Mouse (Mus musculus) embryonic facial prominence, embryonic 13.5 days (tissue): Measurements from ENCODE around the gene Rnf130. TPM values are rescaled to one million over a fixed set of nuclear protein-coding genes. Genes with fewer than 3 reads are reported as not detected.

Experiments
- ATAC-seq: fragments of 200-750 bp; cut with Nextera tagmentation; 2 replicates; pipeline ENCODE4 v1.8.0; 2017; ENCODE audit warnings: low read depth; ENCODE audit not compliant: insufficient number of reproducible peaks, insufficient read depth, low FRiP score, low TSS enrichment
- H3K27ac ChIP-seq: fragments of 300-500 bp; sonication (generic); 2 replicates; pipeline ENCODE4 v1.5.1; 2015; ENCODE audit warnings: moderate library complexity, mild to moderate bottlenecking, inconsistent platforms
- H3K27me3 ChIP-seq: fragments of 300-500 bp; sonication (generic); 2 replicates; pipeline ENCODE4 v1.6.1; 2015; ENCODE audit warnings: mild to moderate bottlenecking, inconsistent platforms
- H3K36me3 ChIP-seq: fragments of 300-500 bp; sonication (generic); 2 replicates; pipeline ENCODE4 v1.6.1; 2015; ENCODE audit warnings: mild to moderate bottlenecking, inconsistent platforms
- H3K4me1 ChIP-seq: fragments of 300-500 bp; sonication (generic); 2 replicates; pipeline ENCODE4 v1.6.1; 2015; ENCODE audit warnings: inconsistent platforms
- H3K4me2 ChIP-seq: fragments of 300-500 bp; sonication (generic); 2 replicates; pipeline ENCODE4 v1.6.1; 2015; ENCODE audit warnings: moderate library complexity, mild to moderate bottlenecking, inconsistent platforms
- H3K4me3 ChIP-seq: fragments of 300-500 bp; sonication (generic); 2 replicates; pipeline ENCODE4 v1.5.1; 2015; ENCODE audit warnings: mild to moderate bottlenecking, inconsistent platforms
- H3K9ac ChIP-seq: fragments of 300-500 bp; sonication (generic); 2 replicates; pipeline ENCODE4 v1.6.1; 2015; ENCODE audit warnings: mild to moderate bottlenecking, inconsistent platforms
- H3K9me3 ChIP-seq: fragments of 300-500 bp; sonication (generic); 2 replicates; pipeline ENCODE4 v1.6.1; 2016; ENCODE audit warnings: inconsistent platforms
- WGBS: fragments of 180-500 bp; shearing (Covaris S2); methylation state at CpG from one replicate; pipeline ENCODE4 v1.1.7; 2015; ENCODE audit warnings: mixed read lengths; 5-methylcytosine and 5-hydroxymethylcytosine counted together
- polyA plus RNA-seq: library from polyadenylated mRNA; unstranded; fragments of >200 nt; fragmentation: Nextera tagmentation; extraction: Ambion mirVana; gene quantifications from 2 replicates; pipeline ENCODE4 v1.2.1, GENCODE M21; 2015

Rnf130 gene
- polyA plus RNA-seq, 1 experiment from 2014 or later, result 75.4 TPM

GRCm38 (mm10) chr11:50048115-50048514 is 23.0 kb downstream of the Rnf130 start:
- no peak overlapping the region for H3K27ac ChIP-seq
- no peak overlapping the region for H3K9ac ChIP-seq
- 81% methylated on average over 6 of the region's 6 CpGs for WGBS

GRCm38 (mm10) chr11:50050392-50050791 is 25.2 kb downstream of the Rnf130 start:
- Histone ChIP-seq H3K4me3 (no peak overlapping the region), H3K9me3 (no peaks in the 10 kb centered on the region)
- 70% methylated on average over 6 of the region's 6 CpGs for WGBS

More at GRCm38 (mm10) chr11:50048115-50048514, 23.0 kb downstream of the Rnf130 start:
- Histone ChIP-seq H3K4me3 (no peak overlapping the region), H3K4me2 (no peak overlapping the region), H3K9me3 (no peaks in the 10 kb centered on the region), H3K36me3 (no peaks in the 10 kb centered on the region), H3K27me3 (no peaks in the 10 kb centered on the region), H3K4me1 (peaks cover 4% of the 10 kb centered on the region; the same call in 1 of the 2 replicates)
- no peak for ATAC-seq

GRCm38 (mm10) chr11:50057713-50058112 is 32.6 kb downstream of the Rnf130 start:
- peaks cover 17% of the 10 kb centered on the region for H3K36me3 ChIP-seq
- H3K9ac ChIP-seq, result no peak overlapping the region
- no peaks in the 10 kb centered on the region for H3K4me1 ChIP-seq
- 64% methylated on average over 2 of the region's 2 CpGs for WGBS
- H3K4me3 ChIP-seq, result no peak overlapping the region
- no peaks in the 10 kb centered on the region for H3K9me3 ChIP-seq
- H3K27me3 ChIP-seq, result no peaks in the 10 kb centered on the region
- H3K4me2 ChIP-seq, result no peak overlapping the region
- no peak for ATAC-seq
- H3K27ac ChIP-seq, result no peak overlapping the region

More at GRCm38 (mm10) chr11:50050392-50050791, 25.2 kb downstream of the Rnf130 start:
- no peak overlapping the region for H3K9ac ChIP-seq
- no peak overlapping the region for H3K27ac ChIP-seq
- H3K27me3 ChIP-seq, result no peaks in the 10 kb centered on the region
- peaks cover 4% of the 10 kb centered on the region; the same call in 1 of the 2 replicates for H3K4me1 ChIP-seq
- ATAC-seq, result no peak
- peaks cover 4% of the 10 kb centered on the region; the same call in 1 of the 2 replicates for H3K36me3 ChIP-seq
- H3K4me2 ChIP-seq, result no peak overlapping the region

- peaks cover 17% of the 10 kb centered on the region for H3K36me3 ChIP-seq
- ATAC-seq, result no peak
- whole genome bisulfite sequencing, result 90% methylated on average over 6 of the region's 6 CpGs
- H3K4me3 ChIP-seq, result no peak overlapping the region
- H3K4me2 ChIP-seq, result no peak overlapping the region
- H3K9me3 ChIP-seq, result no peaks in the 10 kb centered on the region
- H3K27me3 ChIP-seq, result no peaks in the 10 kb centered on the region
- no peak overlapping the region for H3K9ac ChIP-seq
- H3K27ac ChIP-seq, result no peak overlapping the region
- H3K4me1 ChIP-seq, result no peaks in the 10 kb centered on the region
Observed at GRCm38 (mm10) chr11:50058277-50058676, 33.1 kb downstream of the Rnf130 start.

GRCm38 (mm10) chr11:50059045-50059444 is 33.9 kb downstream of the Rnf130 start:
- WGBS, result 94% methylated on average over 6 of the region's 6 CpGs
- Histone ChIP-seq H3K27ac (no peak overlapping the region), H3K27me3 (no peaks in the 10 kb centered on the region), H3K9me3 (no peaks in the 10 kb centered on the region), H3K4me2 (no peak overlapping the region), H3K4me1 (no peaks in the 10 kb centered on the region), H3K4me3 (no peak overlapping the region), H3K9ac (no peak overlapping the region), H3K36me3 (peaks cover 15% of the 10 kb centered on the region)
- ATAC-seq, result no peak

- Histone ChIP-seq H3K9me3 (no peaks in the 10 kb centered on the region), H3K36me3 (peaks cover 22% of the 10 kb centered on the region; the same call in 1 of the 2 replicates), H3K4me1 (no peaks in the 10 kb centered on the region), H3K9ac (no peak overlapping the region), H3K27ac (no peak overlapping the region), H3K27me3 (no peaks in the 10 kb centered on the region), H3K4me3 (no peak overlapping the region), H3K4me2 (no peak overlapping the region)
- 72% methylated on average over 7 of the region's 7 CpGs for WGBS
- no peak for ATAC-seq
Observed at GRCm38 (mm10) chr11:50062116-50062515, 37.0 kb downstream of the Rnf130 start.

- H3K36me3 ChIP-seq, result peaks cover 14% of the 10 kb centered on the region; the same call in 1 of the 2 replicates
- ATAC-seq, result no peak
- no peaks in the 10 kb centered on the region for H3K4me1 ChIP-seq
- no peaks in the 10 kb centered on the region for H3K27me3 ChIP-seq
- H3K27ac ChIP-seq, result no peak overlapping the region
- H3K9me3 ChIP-seq, result no peaks in the 10 kb centered on the region
- H3K4me2 ChIP-seq, result no peak overlapping the region
- no peak overlapping the region for H3K4me3 ChIP-seq
- WGBS, result 81% methylated on average over 2 of the region's 2 CpGs
- no peak overlapping the region for H3K9ac ChIP-seq
Observed at GRCm38 (mm10) chr11:50066088-50066487, 40.9 kb downstream of the Rnf130 start.

- no peaks in the 10 kb centered on the region for H3K4me1 ChIP-seq
- peaks cover 14% of the 10 kb centered on the region for H3K36me3 ChIP-seq
- H3K4me2 ChIP-seq, result no peak overlapping the region
- ATAC-seq, result no peak
- H3K9me3 ChIP-seq, result no peaks in the 10 kb centered on the region
- no peak overlapping the region for H3K27ac ChIP-seq
- 90% methylated on average over 10 of the region's 10 CpGs for WGBS
- H3K4me3 ChIP-seq, result no peak overlapping the region
- no peaks in the 10 kb centered on the region for H3K27me3 ChIP-seq
- H3K9ac ChIP-seq, result no peak overlapping the region
Observed at GRCm38 (mm10) chr11:50073830-50074229, 48.7 kb downstream of the Rnf130 start.

- Histone ChIP-seq H3K9me3 (no peaks in the 10 kb centered on the region), H3K36me3 (peaks cover 8% of the 10 kb centered on the region), H3K4me3 (no peak overlapping the region), H3K27ac (no peak overlapping the region), H3K9ac (no peak overlapping the region), H3K27me3 (no peaks in the 10 kb centered on the region), H3K4me2 (no peak overlapping the region), H3K4me1 (no peaks in the 10 kb centered on the region)
- no peak for ATAC-seq
- 78% methylated on average over 4 of the region's 4 CpGs for WGBS
Observed at GRCm38 (mm10) chr11:50076756-50077155, 51.6 kb downstream of the Rnf130 start.

- Histone ChIP-seq H3K27ac (no peak overlapping the region), H3K36me3 (peaks cover 14% of the 10 kb centered on the region), H3K4me2 (no peak overlapping the region), H3K9ac (no peak overlapping the region), H3K9me3 (no peaks in the 10 kb centered on the region), H3K27me3 (no peaks in the 10 kb centered on the region), H3K4me1 (no peaks in the 10 kb centered on the region), H3K4me3 (no peak overlapping the region)
- WGBS, result 93% methylated on average over 5 of the region's 5 CpGs
- no peak for ATAC-seq
Observed at GRCm38 (mm10) chr11:50081365-50082190, 56.4 kb downstream of the Rnf130 start.

GRCm38 (mm10) chr11:50086211-50086610 is 61.1 kb downstream of the Rnf130 start:
- 82% methylated on average over 3 of the region's 3 CpGs for WGBS
- Histone ChIP-seq H3K27ac (no peak overlapping the region), H3K9me3 (no peaks in the 10 kb centered on the region), H3K4me3 (no peak overlapping the region), H3K36me3 (peaks cover 45% of the 10 kb centered on the region), H3K4me2 (no peak overlapping the region), H3K4me1 (no peaks in the 10 kb centered on the region), H3K9ac (no peak overlapping the region), H3K27me3 (no peaks in the 10 kb centered on the region)
- no peak for ATAC-seq

- WGBS, result 91% methylated on average over 1 of the region's 1 CpGs
- Histone ChIP-seq H3K36me3 (peaks cover 55% of the 10 kb centered on the region), H3K9ac (no peak overlapping the region), H3K4me3 (no peak overlapping the region), H3K27me3 (no peaks in the 10 kb centered on the region), H3K27ac (no peak overlapping the region), H3K9me3 (no peaks in the 10 kb centered on the region), H3K4me1 (no peaks in the 10 kb centered on the region), H3K4me2 (no peak overlapping the region)
- no peak for ATAC-seq
Observed at GRCm38 (mm10) chr11:50089840-50090239, 64.7 kb downstream of the Rnf130 start.
